Mouse (Mus musculus) kidney, postnatal 36 days (tissue): ENCODE measurements around the gene Hacd2.
A peak's percentile ranks its signal among the peaks of the same experiment; 100 is the strongest.

Experiments
- DNase-seq, 2 experiments: peaks; one replicate each; pipeline ENCODE4 v3.0.0; 2021 to 2022; ENCODE audit warnings: mixed read lengths in 2 of 2

Gene Hacd2

DNA sequence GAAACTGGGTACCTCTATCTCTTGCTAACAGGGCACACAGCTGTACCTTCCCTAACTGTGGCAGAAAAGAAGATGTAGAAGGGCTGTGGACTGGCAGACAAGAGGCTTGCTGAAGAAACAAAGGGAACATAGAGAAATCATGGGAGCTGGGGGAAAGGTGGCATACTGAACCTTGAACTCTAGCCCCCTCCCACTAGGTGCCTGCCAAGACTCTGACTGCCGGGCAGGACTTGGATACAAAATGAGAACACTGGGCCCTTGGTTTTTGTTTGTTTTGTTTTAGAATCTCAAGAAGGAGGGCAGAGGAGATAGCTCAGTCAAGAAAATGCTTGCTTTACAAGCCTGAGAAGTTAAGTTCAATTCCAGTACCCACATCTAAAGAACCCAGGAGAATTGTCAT, 14.9 kb upstream of the Hacd2 start:
- no peak for DNase-seq

- DNase-seq, result no peak
Measured at GRCm38 (mm10) chr16:35008447-35008846, 13.8 kb upstream of the Hacd2 start.

DNA sequence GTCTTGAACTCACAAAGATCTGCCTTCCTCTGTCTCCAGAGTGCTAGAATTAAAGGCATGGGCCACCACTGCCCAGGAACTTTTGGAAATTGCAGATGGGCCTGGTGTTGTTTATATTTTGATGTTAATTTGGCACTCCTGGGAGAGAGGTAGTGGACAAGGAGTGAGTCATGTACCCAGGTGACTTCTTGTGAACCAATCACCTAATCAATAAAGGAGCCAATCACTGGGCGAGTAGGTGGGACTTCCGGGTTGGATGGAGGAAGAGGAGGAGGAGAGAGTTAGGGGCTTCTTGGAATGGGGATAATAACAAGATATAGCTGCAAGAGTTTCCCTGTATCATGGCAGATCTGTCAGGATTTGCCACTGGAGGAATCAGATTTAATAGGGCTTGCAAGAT, 8.7 kb upstream of the Hacd2 start:
- DNase-seq, result no peak

DNA sequence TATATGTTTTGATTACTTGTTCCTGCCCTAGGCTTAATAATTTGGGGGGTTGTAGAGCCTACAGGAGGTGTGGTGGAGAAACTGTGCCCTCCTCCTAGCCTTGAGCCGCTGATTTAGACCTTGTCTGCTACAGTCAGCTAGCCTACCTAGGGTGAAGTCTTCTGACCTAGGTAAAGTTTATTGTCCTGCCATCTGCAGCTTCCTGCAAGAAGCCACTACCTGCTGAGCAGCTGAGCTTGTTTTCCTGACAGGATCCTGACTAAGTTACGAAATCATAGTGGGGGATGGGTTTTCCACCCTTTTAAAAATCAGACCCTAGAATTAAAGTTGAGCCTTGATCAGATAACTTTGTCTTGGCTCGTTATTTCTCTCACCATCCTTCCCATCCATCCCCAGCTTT, 5.7 kb upstream of the Hacd2 start:
- DNase-seq, result no peak

GRCm38 (mm10) chr16:35018470-35018974, 3.7 kb upstream of the Hacd2 start:
- no peak for DNase-seq

- no peak for DNase-seq
Measured at GRCm38 (mm10) chr16:35021903-35022241, 356 bp upstream of the Hacd2 start.

- DNase-seq, result no peak
Measured at GRCm38 (mm10) chr16:35023138-35023735, 1.0 kb downstream of the Hacd2 start.

GRCm38 (mm10) chr16:35024300-35024699, 2.1 kb downstream of the Hacd2 start:
- DNase-seq, result no peak

DNA sequence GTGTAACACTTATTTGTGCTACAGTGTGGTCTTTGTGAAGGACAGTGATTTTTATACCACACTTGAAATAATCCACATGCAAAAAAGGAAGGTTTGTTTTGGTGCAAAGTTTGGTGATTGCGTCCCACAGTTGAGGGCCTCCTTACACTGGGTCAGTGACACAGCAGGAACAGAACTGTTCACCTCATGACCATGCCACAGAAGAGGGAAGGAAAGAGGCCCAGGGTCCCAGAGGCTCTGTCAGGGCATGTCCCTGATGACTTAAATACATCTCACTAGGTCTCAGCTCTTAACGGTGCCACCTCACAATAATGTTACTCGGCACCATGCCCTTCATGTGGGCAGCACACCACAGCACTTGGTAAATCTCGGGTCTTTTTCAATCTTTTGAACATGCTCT, 3.1 kb downstream of the Hacd2 start:
- DNase-seq, result no peak

- peak; percentile 50 to 60 for DNase-seq
Measured at GRCm38 (mm10) chr16:35033241-35033640, 11.0 kb downstream of the Hacd2 start.

GRCm38 (mm10) chr16:35033809-35034577, 11.8 kb downstream of the Hacd2 start:
- peak in 1 of 2 experiments; percentile 40 for DNase-seq

DNA sequence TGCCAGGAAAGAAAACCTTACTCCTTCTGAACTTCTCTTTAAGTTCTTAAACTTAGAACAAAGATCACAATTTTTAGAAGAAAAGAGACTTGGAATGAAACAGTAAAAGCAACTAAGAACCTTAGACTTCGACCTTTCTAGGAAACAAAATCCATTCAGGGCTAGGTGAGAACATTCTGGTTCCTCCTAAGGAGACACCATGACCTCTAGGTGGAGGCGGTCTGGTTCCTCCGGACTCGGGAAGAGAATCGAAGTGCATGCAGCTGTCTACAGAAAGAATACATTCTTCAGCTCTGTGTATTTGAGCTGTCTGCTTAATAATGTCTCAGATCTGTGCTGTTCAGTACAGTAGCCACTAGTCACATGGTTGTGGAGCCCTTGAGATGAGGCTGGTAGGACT, 12.7 kb downstream of the Hacd2 start:
- DNase-seq, result peak; percentile 55 to 65

DNA sequence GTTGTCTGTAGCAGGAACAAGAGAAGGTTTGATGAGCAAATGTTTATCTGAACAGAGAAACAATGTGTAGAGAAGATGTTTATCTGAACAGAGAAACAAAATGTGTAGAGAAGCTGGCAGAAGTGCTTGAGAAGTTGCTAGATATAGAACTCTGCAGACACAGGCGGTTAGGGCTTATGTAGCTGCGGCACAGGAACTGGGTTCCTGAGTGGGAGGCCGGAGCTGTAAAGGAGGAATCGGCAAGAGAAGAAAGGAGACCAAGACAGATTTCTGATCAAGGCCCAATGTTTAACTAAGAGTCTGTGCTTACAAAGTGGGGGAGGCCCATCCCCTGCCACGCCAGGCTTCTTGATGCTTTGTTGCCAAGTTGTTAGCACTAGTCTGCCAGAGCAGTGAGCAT, 14.5 kb downstream of the Hacd2 start:
- no peak for DNase-seq

- DNase-seq, result peak in 1 of 2 experiments; percentile 29
Measured at GRCm38 (mm10) chr16:35038343-35039057, 16.3 kb downstream of the Hacd2 start.

DNA sequence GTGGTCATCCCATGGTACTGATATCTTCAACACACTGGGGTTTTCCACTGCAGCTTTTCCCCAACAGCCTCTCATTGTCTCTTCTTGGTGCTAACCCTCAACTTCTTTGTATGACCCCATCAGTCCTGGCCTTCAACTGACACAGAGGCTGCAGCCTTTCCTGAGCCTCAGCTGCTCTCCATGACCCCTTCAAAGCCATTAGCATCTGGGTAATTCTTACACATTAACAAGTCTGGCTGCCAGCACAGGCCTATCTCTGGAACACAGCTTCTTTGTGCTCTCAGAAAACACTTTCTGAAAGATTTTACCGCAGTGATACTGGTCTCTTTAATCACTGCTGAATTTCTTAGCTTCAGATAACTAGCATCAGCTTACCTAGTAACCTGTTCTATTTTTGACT, 17.9 kb downstream of the Hacd2 start:
- peak; percentile 46 for DNase-seq

DNA sequence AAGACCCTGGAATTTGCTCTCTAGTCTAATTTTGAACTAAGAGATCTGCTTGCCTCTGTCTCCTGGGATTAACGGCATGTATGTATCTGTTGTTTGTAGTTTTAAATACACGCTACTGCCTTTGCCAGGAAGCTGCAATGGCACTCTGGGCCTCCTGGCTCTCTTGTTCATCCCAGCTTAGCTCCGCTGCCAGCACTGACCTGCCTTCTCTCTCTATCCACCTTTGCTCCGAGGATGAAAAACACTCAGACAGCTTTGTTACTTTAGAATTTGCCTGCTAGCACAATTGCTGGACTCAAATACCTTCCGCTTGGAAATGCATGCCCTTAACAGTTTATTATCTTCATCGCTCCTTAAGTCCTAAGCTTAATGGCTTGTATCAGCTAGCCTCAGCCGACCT, 18.8 kb downstream of the Hacd2 start:
- peak; percentile 46 to 54 for DNase-seq

- DNase-seq, result no peak
Measured at GRCm38 (mm10) chr16:35046081-35046775, 24.0 kb downstream of the Hacd2 start.

GRCm38 (mm10) chr16:35047272-35047969, 25.2 kb downstream of the Hacd2 start:
- no peak for DNase-seq

DNA sequence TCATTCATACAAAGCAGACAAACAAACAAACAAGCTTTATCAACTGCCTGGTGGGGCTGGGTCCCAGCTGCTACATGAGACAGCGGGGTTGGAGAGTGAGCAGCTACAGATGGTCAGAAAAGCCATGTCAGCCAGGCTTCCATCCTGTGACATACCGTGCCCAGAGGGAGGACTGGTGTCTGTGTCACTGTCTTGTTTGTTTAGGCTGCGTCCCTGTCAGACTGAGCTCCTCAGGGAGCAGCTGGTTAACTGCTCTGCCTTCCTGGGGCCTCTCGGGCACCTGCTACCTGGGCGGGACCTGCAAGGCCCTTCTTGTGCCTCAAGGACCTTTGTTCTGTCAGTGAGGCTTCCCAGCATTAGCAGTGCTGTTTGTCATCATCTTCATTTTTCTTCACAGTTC, 28.8 kb downstream of the Hacd2 start:
- peak; percentile 22 to 56 for DNase-seq

DNA sequence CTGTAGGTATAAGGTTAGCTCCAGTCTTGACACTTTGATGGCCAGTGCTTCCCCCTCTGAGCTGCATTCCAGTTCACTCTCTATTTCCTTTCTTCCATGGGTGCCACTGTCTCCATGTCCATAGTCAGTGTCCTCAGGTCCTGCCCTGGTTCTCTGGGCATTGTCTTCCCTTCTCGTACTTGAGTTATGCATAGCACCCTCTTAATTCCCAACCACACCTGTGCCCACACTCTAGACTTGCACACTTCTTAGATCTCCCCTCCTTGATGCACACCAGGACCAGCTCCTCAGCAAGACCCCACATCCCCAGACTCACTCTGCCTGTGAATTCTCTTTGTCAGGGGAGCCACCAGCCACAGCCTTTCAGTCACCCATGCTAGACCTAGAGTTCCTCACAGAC, 30.0 kb downstream of the Hacd2 start:
- no peak for DNase-seq

GRCm38 (mm10) chr16:35054432-35055193, 32.4 kb downstream of the Hacd2 start:
- DNase-seq, result no peak

DNA sequence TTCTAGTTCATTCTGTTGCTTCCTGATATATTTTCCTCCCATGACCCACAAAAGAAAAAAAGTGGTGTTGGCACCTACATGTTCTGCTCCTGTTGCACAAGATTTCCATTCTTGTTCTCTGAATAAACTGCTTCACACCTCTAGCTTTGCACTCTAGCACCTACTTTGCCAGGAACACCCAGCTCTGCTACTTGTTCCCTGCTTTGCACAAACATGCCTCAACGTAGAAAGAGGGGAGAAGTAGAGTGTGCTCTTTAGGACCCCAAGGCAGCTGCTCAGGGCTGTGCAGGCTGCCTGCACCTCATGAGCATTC, 32.9 kb downstream of the Hacd2 start:
- no peak for DNase-seq
